Mouse (Mus musculus): ENCODE measurements around the gene Dusp6. TPM values are rescaled to one million over a fixed set of nuclear protein-coding genes. Genes with fewer than 3 reads are reported as not detected.
"Not testable (repeated sequence)": the region's sequence is repeated elsewhere in the genome, so short reads cannot be mapped to it uniquely, and the experiment has no call there.

The Dusp6 gene
- 41.2 and 41.8 TPM in 2 replicates for polyA plus RNA-seq (2014; fragmentation: Nextera tagmentation; extraction: Ambion mirVana)

DNA sequence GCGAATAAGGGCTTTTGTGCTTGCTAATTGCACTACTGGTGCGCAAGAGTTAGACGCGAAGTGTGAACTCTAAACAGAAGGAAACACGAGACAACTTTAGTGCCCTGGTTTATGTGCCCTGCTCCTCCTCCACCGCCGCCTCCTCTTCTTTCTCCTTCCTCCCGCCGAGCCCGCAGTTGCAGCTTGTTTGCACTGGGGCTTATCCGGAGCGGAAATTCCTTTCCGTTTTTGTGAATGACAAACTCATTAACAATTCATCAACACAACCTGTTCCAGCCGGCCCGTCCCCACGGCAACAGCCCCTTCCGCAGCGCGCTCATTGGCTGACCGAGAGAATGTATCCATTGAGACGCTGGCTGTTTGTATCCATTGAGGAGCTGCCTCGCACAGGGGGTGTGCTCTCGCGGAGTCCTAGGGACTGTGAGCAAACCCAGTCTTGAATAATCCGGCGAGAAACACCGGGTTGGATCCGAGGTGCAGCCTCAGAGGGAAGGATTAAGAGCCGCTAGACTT, at the start of gene Dusp6:
TSS of gene Dusp6 (plus strand) at position 365 of the 513 bp plus-strand sequence.
- Histone ChIP-seq H3K4me2 (replicated peaks; ENCODE audit: low read depth, low read length) (peak within 1 kb of the TSS; percentile 76), H3K9me3 (ENCODE audit: control insufficient read depth, low read depth, low read length) (no peaks in the 10 kb centered on the region), H3K4me1 (ENCODE audit: control insufficient read depth, insufficient read depth, low read length) (peaks cover 14% of the 10 kb centered on the region), H3K9ac (replicated peaks; ENCODE audit: low read depth, low read length) (peak within 1 kb of the TSS; percentile 67), H3K36me3 (ENCODE audit: control insufficient read depth, insufficient read depth, low read length) (peaks cover 6% of the 10 kb centered on the region; the same call in 1 of the 2 replicates), H3K4me3 (ENCODE audit: low read depth, low read length) (peak within 1 kb of the TSS; percentile 53), H3K27me3 (ENCODE audit: control insufficient read depth, insufficient read depth, low read length) (no peaks in the 10 kb centered on the region), H3K27ac (ENCODE audit: low read length) (peak within 1 kb of the TSS; percentile 96)
- WGBS: under 1% methylated on average over 29 of the region's 29 CpGs
- ATAC-seq (ENCODE audit: insufficient number of reproducible peaks, insufficient read depth, low FRiP score, low read depth): peak; percentile 95

- 82% methylated on average over 15 of the region's 15 CpGs for WGBS
- no peak overlapping the region for H3K9ac ChIP-seq (replicated peaks; ENCODE audit: low read depth, low read length)
- no peak for ATAC-seq (ENCODE audit: insufficient number of reproducible peaks, insufficient read depth, low FRiP score, low read depth)
- no peak overlapping the region for H3K27ac ChIP-seq (ENCODE audit: low read length)
- H3K27me3 ChIP-seq (ENCODE audit: control insufficient read depth, insufficient read depth, low read length): no peaks in the 10 kb centered on the region
- H3K4me2 ChIP-seq (replicated peaks; ENCODE audit: low read depth, low read length): no peak overlapping the region
- H3K9me3 ChIP-seq (ENCODE audit: control insufficient read depth, low read depth, low read length): no peaks in the 10 kb centered on the region
- H3K4me3 ChIP-seq (ENCODE audit: low read depth, low read length): no peak overlapping the region
- no peaks in the 10 kb centered on the region for H3K4me1 ChIP-seq (ENCODE audit: control insufficient read depth, insufficient read depth, low read length)
- no peaks in the 10 kb centered on the region for H3K36me3 ChIP-seq (ENCODE audit: control insufficient read depth, insufficient read depth, low read length)
Measured at GRCm38 (mm10) chr10:99214421-99215299, 48.4 kb upstream of the Dusp6 start.

GRCm38 (mm10) chr10:99216570-99216969, 46.5 kb upstream of the Dusp6 start:
- 93% methylated on average over 15 of the region's 15 CpGs for whole genome bisulfite sequencing
- not testable (repeated sequence) for H3K27ac ChIP-seq (ENCODE audit: low read length); H3K36me3 ChIP-seq (ENCODE audit: control insufficient read depth, insufficient read depth, low read length); H3K4me2 ChIP-seq (replicated peaks; ENCODE audit: low read depth, low read length); H3K4me3 ChIP-seq (ENCODE audit: low read depth, low read length); H3K9ac ChIP-seq (replicated peaks; ENCODE audit: low read depth, low read length); H3K9me3 ChIP-seq (ENCODE audit: control insufficient read depth, low read depth, low read length); H3K27me3 ChIP-seq (ENCODE audit: control insufficient read depth, insufficient read depth, low read length); ATAC-seq (ENCODE audit: insufficient number of reproducible peaks, insufficient read depth, low FRiP score, low read depth); H3K4me1 ChIP-seq (ENCODE audit: control insufficient read depth, insufficient read depth, low read length)

DNA sequence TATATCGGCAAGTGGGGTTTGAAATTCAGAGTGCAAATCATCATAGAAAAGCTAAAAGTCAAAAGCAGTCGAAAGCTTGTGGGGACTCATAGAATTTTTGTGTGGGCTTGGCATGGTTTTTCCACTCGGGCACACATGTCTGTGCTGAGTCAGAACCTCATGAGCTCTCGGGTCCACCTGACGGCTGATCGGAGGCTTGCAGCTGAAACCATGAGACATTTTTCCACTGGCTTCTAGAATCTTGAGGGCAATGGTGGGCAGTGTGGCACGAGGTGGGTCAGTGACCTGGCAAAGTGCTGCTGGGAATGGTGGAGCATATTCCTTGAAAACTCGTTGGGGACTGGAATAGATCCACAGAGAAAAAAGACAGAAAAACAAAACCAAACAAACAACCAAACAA, 41.5 kb upstream of the Dusp6 start:
- 90% methylated on average over 8 of the region's 8 CpGs for WGBS
- H3K4me2 ChIP-seq (replicated peaks; ENCODE audit: low read depth, low read length): no peak overlapping the region
- no peaks in the 10 kb centered on the region for H3K36me3 ChIP-seq (ENCODE audit: control insufficient read depth, insufficient read depth, low read length)
- no peak for ATAC-seq (ENCODE audit: insufficient number of reproducible peaks, insufficient read depth, low FRiP score, low read depth)
- H3K4me3 ChIP-seq (ENCODE audit: low read depth, low read length): no peak overlapping the region
- no peak overlapping the region for H3K27ac ChIP-seq (ENCODE audit: low read length)
- no peaks in the 10 kb centered on the region for H3K4me1 ChIP-seq (ENCODE audit: control insufficient read depth, insufficient read depth, low read length)
- H3K9me3 ChIP-seq (ENCODE audit: control insufficient read depth, low read depth, low read length): no peaks in the 10 kb centered on the region
- no peak overlapping the region for H3K9ac ChIP-seq (replicated peaks; ENCODE audit: low read depth, low read length)
- H3K27me3 ChIP-seq (ENCODE audit: control insufficient read depth, insufficient read depth, low read length): no peaks in the 10 kb centered on the region

- H3K9me3 ChIP-seq (ENCODE audit: control insufficient read depth, low read depth, low read length): no peaks in the 10 kb centered on the region
- no peaks in the 10 kb centered on the region for H3K27me3 ChIP-seq (ENCODE audit: control insufficient read depth, insufficient read depth, low read length)
- 73% methylated on average over 5 of the region's 5 CpGs for WGBS
- H3K36me3 ChIP-seq (ENCODE audit: control insufficient read depth, insufficient read depth, low read length): no peaks in the 10 kb centered on the region
- no peak overlapping the region for H3K27ac ChIP-seq (ENCODE audit: low read length)
- H3K4me1 ChIP-seq (ENCODE audit: control insufficient read depth, insufficient read depth, low read length): no peaks in the 10 kb centered on the region; the same call in 1 of the 2 replicates
- ATAC-seq (ENCODE audit: insufficient number of reproducible peaks, insufficient read depth, low FRiP score, low read depth): no peak
- no peak overlapping the region for H3K4me3 ChIP-seq (ENCODE audit: low read depth, low read length)
- no peak overlapping the region for H3K4me2 ChIP-seq (replicated peaks; ENCODE audit: low read depth, low read length)
- no peak overlapping the region for H3K9ac ChIP-seq (replicated peaks; ENCODE audit: low read depth, low read length)
Measured at GRCm38 (mm10) chr10:99222726-99223125, 40.3 kb upstream of the Dusp6 start.

GRCm38 (mm10) chr10:99224218-99224617, 38.8 kb upstream of the Dusp6 start:
- peaks cover 12% of the 10 kb centered on the region; the same call in 1 of the 2 replicates for H3K4me1 ChIP-seq (ENCODE audit: control insufficient read depth, insufficient read depth, low read length)
- no peak overlapping the region for H3K27ac ChIP-seq (ENCODE audit: low read length)
- no peaks in the 10 kb centered on the region for H3K9me3 ChIP-seq (ENCODE audit: control insufficient read depth, low read depth, low read length)
- ATAC-seq (ENCODE audit: insufficient number of reproducible peaks, insufficient read depth, low FRiP score, low read depth): no peak
- H3K36me3 ChIP-seq (ENCODE audit: control insufficient read depth, insufficient read depth, low read length): no peaks in the 10 kb centered on the region
- 37% methylated on average over 3 of the region's 3 CpGs for WGBS
- H3K27me3 ChIP-seq (ENCODE audit: control insufficient read depth, insufficient read depth, low read length): no peaks in the 10 kb centered on the region
- no peak overlapping the region for H3K4me2 ChIP-seq (replicated peaks; ENCODE audit: low read depth, low read length)
- no peak overlapping the region for H3K4me3 ChIP-seq (ENCODE audit: low read depth, low read length)
- no peak overlapping the region for H3K9ac ChIP-seq (replicated peaks; ENCODE audit: low read depth, low read length)

- H3K4me3 ChIP-seq (ENCODE audit: low read depth, low read length): no peak overlapping the region
- H3K9me3 ChIP-seq (ENCODE audit: control insufficient read depth, low read depth, low read length): no peaks in the 10 kb centered on the region
- 93% methylated on average over 5 of the region's 5 CpGs for WGBS
- ATAC-seq (ENCODE audit: insufficient number of reproducible peaks, insufficient read depth, low FRiP score, low read depth): no peak
- H3K4me2 ChIP-seq (replicated peaks; ENCODE audit: low read depth, low read length): no peak overlapping the region
- H3K9ac ChIP-seq (replicated peaks; ENCODE audit: low read depth, low read length): no peak overlapping the region
- H3K27ac ChIP-seq (ENCODE audit: low read length): no peak overlapping the region
- H3K36me3 ChIP-seq (ENCODE audit: control insufficient read depth, insufficient read depth, low read length): no peaks in the 10 kb centered on the region
- H3K27me3 ChIP-seq (ENCODE audit: control insufficient read depth, insufficient read depth, low read length): no peaks in the 10 kb centered on the region
- H3K4me1 ChIP-seq (ENCODE audit: control insufficient read depth, insufficient read depth, low read length): peaks cover 16% of the 10 kb centered on the region; the same call in 1 of the 2 replicates
Measured at GRCm38 (mm10) chr10:99226782-99227181, 36.2 kb upstream of the Dusp6 start.

DNA sequence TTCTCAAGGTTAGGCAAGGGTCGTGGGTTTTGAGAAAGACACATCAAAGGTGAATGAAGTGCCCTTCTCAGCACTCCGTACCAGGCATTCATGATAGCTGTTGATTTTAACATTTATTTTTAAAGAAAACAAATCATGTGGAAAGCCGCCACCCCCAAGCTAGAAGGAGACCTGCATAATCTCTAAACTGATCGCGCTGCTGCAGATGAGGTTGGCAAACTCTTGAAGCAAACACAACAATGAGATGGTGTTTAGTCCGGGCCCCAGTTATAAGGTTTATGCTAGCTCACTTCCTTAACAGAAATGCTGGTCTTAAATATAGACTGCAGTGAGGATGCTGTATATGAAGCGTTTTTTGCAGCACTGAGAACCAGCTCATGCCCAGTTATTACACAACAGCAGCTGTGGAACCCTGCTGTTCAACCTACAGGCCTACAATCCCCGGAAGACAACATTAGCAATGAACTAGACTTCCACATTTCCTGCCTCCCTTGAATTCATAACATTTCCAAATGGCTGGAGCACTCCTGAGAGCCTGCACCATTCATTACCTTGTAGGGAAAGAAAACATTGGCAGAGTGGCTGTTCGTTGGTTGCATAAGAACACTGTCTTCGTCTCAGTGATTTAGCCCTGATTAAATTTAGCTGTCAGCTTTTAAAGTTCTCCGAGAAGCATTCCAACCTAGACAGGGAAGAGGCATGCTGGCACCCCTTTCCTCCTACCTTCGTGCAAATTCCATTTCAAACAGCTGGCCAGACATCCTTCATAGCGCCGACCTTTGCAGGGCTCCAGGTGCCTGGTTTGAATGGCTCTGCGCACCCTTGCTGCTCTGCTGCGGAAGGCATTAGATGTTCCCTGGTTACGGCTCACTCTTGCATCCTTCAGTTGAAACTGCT, 34.8 kb upstream of the Dusp6 start:
- Histone ChIP-seq H3K27me3 (ENCODE audit: control insufficient read depth, insufficient read depth, low read length) (no peaks in the 10 kb centered on the region), H3K27ac (ENCODE audit: low read length) (peak overlapping the region; percentile 49; the same call in 1 of the 2 replicates), H3K9me3 (ENCODE audit: control insufficient read depth, low read depth, low read length) (no peaks in the 10 kb centered on the region), H3K4me2 (replicated peaks; ENCODE audit: low read depth, low read length) (no peak overlapping the region; the same call in 1 of the 2 replicates), H3K36me3 (ENCODE audit: control insufficient read depth, insufficient read depth, low read length) (no peaks in the 10 kb centered on the region), H3K9ac (replicated peaks; ENCODE audit: low read depth, low read length) (no peak overlapping the region), H3K4me3 (ENCODE audit: low read depth, low read length) (no peak overlapping the region), H3K4me1 (ENCODE audit: control insufficient read depth, insufficient read depth, low read length) (peaks cover 16% of the 10 kb centered on the region; the same call in 1 of the 2 replicates)
- WGBS: 35% methylated on average over 17 of the region's 17 CpGs
- no peak for ATAC-seq (ENCODE audit: insufficient number of reproducible peaks, insufficient read depth, low FRiP score, low read depth)

Measured in stomach, embryonic 14.5 days (tissue).